Mouse (Mus musculus) megakaryocyte-erythroid progenitor cell, adult 5-6 weeks (primary cell): ENCODE results near the gene R3hdml. TPM values are rescaled to one million over a fixed set of nuclear protein-coding genes. Genes with fewer than 3 reads are reported as not detected.
"Not testable (repeated sequence)": the region's sequence is repeated elsewhere in the genome, so short reads cannot be mapped to it uniquely, and the experiment has no call there.

ENCODE experiments used
- ATAC-seq: replicated peaks from 2 replicates; pipeline ENCODE4 v1.8.0; 2016; ENCODE audit warnings: mild to moderate bottlenecking, inconsistent platforms; ENCODE audit not compliant: severe bottlenecking, poor library complexity, low FRiP score, low TSS enrichment
- total RNA-seq, 2 experiments: library from RNA; stranded (forward) in 1 of 2; stranded (reverse) in 1 of 2; fragments of 200-1000, 215-1000 nt in 1 of 2; fragments of >200 nt in 1 of 2; fragmentation: Nextera tagmentation in 1 of 2; gene quantifications; 2 replicates each; pipeline ENCODE4 v1.2.3; 2014 to 2017

Gene R3hdml
- total RNA-seq (2014; fragmentation: Nextera tagmentation) (not detected in 2 replicates), total RNA-seq (2017) (not detected in 2 replicates)

- ATAC-seq: no peak
Measured at GRCm38 (mm10) chr2:163492018-163492417, at the start of gene R3hdml. R3hdml (plus strand) TSS chr2:163492318.

- no peak for ATAC-seq
Measured at GRCm38 (mm10) chr2:163443543-163443942, 48.6 kb upstream of the R3hdml start.

GRCm38 (mm10) chr2:163444017-163444416 is 48.1 kb upstream of the R3hdml start:
- ATAC-seq: no peak

- ATAC-seq: no peak
Measured at GRCm38 (mm10) chr2:163447375-163447774, 44.7 kb upstream of the R3hdml start.

GRCm38 (mm10) chr2:163449276-163449675 is 42.8 kb upstream of the R3hdml start:
- ATAC-seq: no peak

GRCm38 (mm10) chr2:163450668-163451295 is 41.3 kb upstream of the R3hdml start:
- no peak for ATAC-seq

- ATAC-seq: no peak
Measured at GRCm38 (mm10) chr2:163452738-163453137, 39.4 kb upstream of the R3hdml start.

GRCm38 (mm10) chr2:163453378-163453777 is 38.7 kb upstream of the R3hdml start:
- no peak for ATAC-seq

- peak; percentile 82 for ATAC-seq
Measured at GRCm38 (mm10) chr2:163458539-163459265, 33.4 kb upstream of the R3hdml start.

GRCm38 (mm10) chr2:163459380-163459779 is 32.7 kb upstream of the R3hdml start:
- ATAC-seq: peak; percentile 23; the same call in 1 of the 2 replicates

- ATAC-seq: no peak
Measured at GRCm38 (mm10) chr2:163460622-163461021, 31.5 kb upstream of the R3hdml start.

GRCm38 (mm10) chr2:163461307-163461706 is 30.8 kb upstream of the R3hdml start:
- ATAC-seq: not testable (repeated sequence)

- no peak for ATAC-seq
Measured at GRCm38 (mm10) chr2:163462386-163462785, 29.7 kb upstream of the R3hdml start.

GRCm38 (mm10) chr2:163462801-163463200 is 29.3 kb upstream of the R3hdml start:
- ATAC-seq: no peak

GRCm38 (mm10) chr2:163463251-163463769 is 28.8 kb upstream of the R3hdml start:
- ATAC-seq: no peak

- ATAC-seq: no peak
Measured at GRCm38 (mm10) chr2:163463998-163464397, 28.1 kb upstream of the R3hdml start.

- ATAC-seq: no peak
Measured at GRCm38 (mm10) chr2:163464562-163464961, 27.6 kb upstream of the R3hdml start.

- ATAC-seq: no peak
Measured at GRCm38 (mm10) chr2:163466771-163467170, 25.3 kb upstream of the R3hdml start.

GRCm38 (mm10) chr2:163467585-163467984 is 24.5 kb upstream of the R3hdml start:
- ATAC-seq: no peak

- no peak for ATAC-seq
Measured at GRCm38 (mm10) chr2:163468866-163469265, 23.3 kb upstream of the R3hdml start.

GRCm38 (mm10) chr2:163469711-163470110 is 22.4 kb upstream of the R3hdml start:
- no peak for ATAC-seq
